Mouse (Mus musculus) heart, postnatal 0 days (tissue): ENCODE results near the gene Snrnp70.

Experiments used
- CTCF ChIP-seq: IDR thresholded peaks from 2 replicates; pipeline ENCODE4 v1.5.1; 2016; ENCODE audit warnings: antibody characterized with exemption, control low read depth, low read depth
- EP300 ChIP-seq: IDR thresholded peaks from 2 replicates; pipeline ENCODE4 v1.6.1; 2016; ENCODE audit warnings: antibody characterized with exemption, low read depth

DNA sequence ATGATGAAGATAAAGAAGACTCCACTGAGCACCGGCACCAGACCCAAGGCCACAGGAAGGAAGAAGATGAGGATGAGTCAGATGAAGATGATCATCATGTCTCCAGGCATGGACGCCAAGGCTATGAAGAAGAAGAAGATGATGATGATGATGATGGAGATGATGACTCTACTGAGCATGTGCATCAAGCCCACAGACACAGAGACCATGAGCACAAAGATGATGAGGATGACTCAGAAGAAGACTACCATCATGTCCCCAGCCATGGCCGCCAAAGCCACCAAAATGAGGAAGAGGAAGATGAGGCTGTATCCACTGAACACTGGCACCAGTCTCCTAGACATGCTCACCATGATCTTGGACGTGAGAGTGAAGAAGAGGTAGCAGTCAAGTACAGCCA lies 59.2 kb downstream of the Snrnp70 start:
- TF ChIP-seq EP300 (no peak), CTCF (no peak)
